Mouse (Mus musculus): Measurements from ENCODE around the gene Tpte. TPM values are rescaled to one million over a fixed set of nuclear protein-coding genes. Genes with fewer than 3 reads are reported as not detected.

The Tpte gene
- polyA plus RNA-seq (2015; fragmentation: Illumina TruSeq; extraction: RNeasy Lipid Tissue Mini Kit (QIAGEN cat#74804); ENCODE audit: insufficient read depth, low replicate concordance): not detected

GRCm38 (mm10) chr8:22282999-22283491, at the start of gene Tpte:
Gene Tpte (plus strand): TSS chr8:22283441.

DNA sequence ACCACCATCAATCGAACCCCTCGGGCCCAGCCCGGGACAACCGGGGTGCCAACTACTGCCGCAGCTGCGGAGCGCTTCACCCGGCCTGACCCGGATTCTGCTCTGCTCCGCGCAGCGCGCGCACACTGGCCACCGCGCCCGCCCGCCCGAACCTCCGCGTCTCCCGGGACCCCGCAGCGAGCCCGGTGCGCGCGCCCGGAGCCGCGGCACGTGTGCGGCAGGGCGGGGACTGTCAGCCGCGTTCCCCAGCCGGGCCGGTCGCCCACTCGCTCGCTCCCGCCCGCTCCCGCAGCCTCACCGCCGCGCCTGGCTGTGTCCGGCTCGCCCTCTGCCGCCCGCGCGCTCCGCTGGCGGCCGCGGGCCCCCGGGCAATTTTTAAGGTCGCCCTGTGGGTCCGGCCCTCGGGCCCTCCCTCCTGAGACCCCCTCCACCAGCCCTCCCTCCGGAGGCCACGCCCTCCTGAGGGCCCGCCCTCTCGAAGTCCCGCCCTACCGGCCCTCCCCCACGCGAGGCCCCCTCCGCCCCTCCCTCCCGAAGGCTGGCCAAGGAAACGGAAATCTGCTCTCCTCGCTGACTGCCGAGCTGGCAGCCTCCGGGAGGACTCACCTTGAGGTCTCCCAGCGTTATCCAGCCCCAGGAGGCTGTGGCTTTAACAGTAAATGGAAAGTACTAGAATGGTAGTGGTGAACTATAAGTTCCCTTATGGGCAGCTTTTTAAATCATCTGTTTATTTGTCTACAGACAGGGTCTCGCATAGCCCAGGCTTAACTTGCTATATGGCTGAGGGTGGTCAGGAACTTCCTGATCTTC, 115.1 kb downstream of the Tpte start, which contains the start of gene Slc25a15:
TSS of gene Slc25a15 (minus strand) at position 456 of the 810 bp plus-strand sequence.

DNA sequence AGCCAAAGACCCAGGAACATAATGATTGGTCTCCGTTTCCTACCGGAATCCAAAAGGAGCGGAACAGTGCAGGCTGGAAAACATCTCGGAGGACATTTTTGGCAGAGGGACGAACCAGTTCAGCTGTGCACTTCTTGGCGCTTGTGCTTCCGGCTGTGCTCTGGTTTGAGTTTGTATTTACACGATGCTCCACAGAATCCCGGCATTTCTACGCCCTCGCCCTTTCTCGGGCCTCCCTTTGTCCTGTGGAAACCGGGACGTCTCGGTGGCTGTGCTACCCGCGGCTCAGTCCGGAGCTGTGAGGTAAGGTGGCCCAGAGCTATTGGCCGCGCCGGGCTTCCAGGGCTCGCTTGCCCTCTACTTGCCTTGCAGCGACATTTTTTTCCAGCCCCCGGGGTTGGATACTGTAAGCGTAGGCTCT, 128.1 kb downstream of the Tpte start, which contains the start of gene Mrps31:
TSS of gene Mrps31 (plus strand) at position 80 of the 421 bp plus-strand sequence.

Other genes starting within 250 kb of the Tpte start
- gene Atp7b, start 223.1 kb upstream of the Tpte start, polyA plus RNA-seq (2015; fragmentation: Illumina TruSeq; extraction: RNeasy Lipid Tissue Mini Kit (QIAGEN cat#74804); ENCODE audit: insufficient read depth, low replicate concordance): 0.51 TPM
- gene Alg11, start 222.7 kb upstream of the Tpte start, polyA plus RNA-seq (2015; fragmentation: Illumina TruSeq; extraction: RNeasy Lipid Tissue Mini Kit (QIAGEN cat#74804); ENCODE audit: insufficient read depth, low replicate concordance): 17.3 TPM
- gene Nek5, start 158.4 kb upstream of the Tpte start, polyA plus RNA-seq (2015; fragmentation: Illumina TruSeq; extraction: RNeasy Lipid Tissue Mini Kit (QIAGEN cat#74804); ENCODE audit: insufficient read depth, low replicate concordance): 0.14 TPM
- 6.5 TPM for gene Nek3, start 117.0 kb upstream of the Tpte start, polyA plus RNA-seq (2015; fragmentation: Illumina TruSeq; extraction: RNeasy Lipid Tissue Mini Kit (QIAGEN cat#74804); ENCODE audit: insufficient read depth, low replicate concordance)
- 9.3 TPM for gene Ckap2, start 97.6 kb upstream of the Tpte start, polyA plus RNA-seq (2015; fragmentation: Illumina TruSeq; extraction: RNeasy Lipid Tissue Mini Kit (QIAGEN cat#74804); ENCODE audit: insufficient read depth, low replicate concordance)
- gene Vps36, start 90.6 kb upstream of the Tpte start, polyA plus RNA-seq (2015; fragmentation: Illumina TruSeq; extraction: RNeasy Lipid Tissue Mini Kit (QIAGEN cat#74804); ENCODE audit: insufficient read depth, low replicate concordance): 24.8 TPM
- 2.6 TPM for gene Thsd1, start 56.1 kb upstream of the Tpte start, polyA plus RNA-seq (2015; fragmentation: Illumina TruSeq; extraction: RNeasy Lipid Tissue Mini Kit (QIAGEN cat#74804); ENCODE audit: insufficient read depth, low replicate concordance)
- 7.9 TPM for gene Slc25a15, start 115.2 kb downstream of the Tpte start, polyA plus RNA-seq (2015; fragmentation: Illumina TruSeq; extraction: RNeasy Lipid Tissue Mini Kit (QIAGEN cat#74804); ENCODE audit: insufficient read depth, low replicate concordance)
- 20.0 TPM for gene Mrps31, start 127.9 kb downstream of the Tpte start, polyA plus RNA-seq (2015; fragmentation: Illumina TruSeq; extraction: RNeasy Lipid Tissue Mini Kit (QIAGEN cat#74804); ENCODE audit: insufficient read depth, low replicate concordance)